Mouse (Mus musculus): Measurements from ENCODE around the gene Pglyrp2. TPM values are rescaled to one million over a fixed set of nuclear protein-coding genes. Genes with fewer than 3 reads are reported as not detected.

Gene Pglyrp2
- total and polyA plus RNA-seq, 2 experiments: 69.5 to 251 TPM

GRCm38 (mm10) chr17:32363821-32364301 lies 60.1 kb downstream of the Pglyrp2 start:
- H3K36me3 ChIP-seq (ENCODE audit: control insufficient read depth, insufficient read depth, low read length): peaks cover 5% of the 10 kb centered on the region
- H3K27me3 ChIP-seq (ENCODE audit: control insufficient read depth, insufficient read depth, low read length): no peaks in the 10 kb centered on the region
- TF ChIP-seq POLR2A (IDR thresholded peaks at IDR 0.05; ENCODE audit: extremely low read depth, insufficient read depth, low read length) (no peak), CTCF (IDR thresholded peaks at IDR 0.05; ENCODE audit: low read depth, low read length) (no peak)
- peak overlapping the region; percentile 40 for H3K27ac ChIP-seq (replicated peaks; ENCODE audit: insufficient read depth, low read depth, low read length)
- WGBS: under 1% methylated on average over 50 of the region's 50 CpGs
- H3K9ac ChIP-seq (ENCODE audit: low read depth, low read length): peak overlapping the region; percentile 89
- H3K4me1 ChIP-seq (ENCODE audit: control insufficient read depth, insufficient read depth, low read length): peaks cover 10% of the 10 kb centered on the region
- peaks cover 13% of the 10 kb centered on the region; the same call in 1 of the 2 replicates for H3K79me2 ChIP-seq (ENCODE audit: control insufficient read depth, insufficient read depth, low read length)
- peak; percentile 34 for DNase-seq (ENCODE audit: extremely low read depth, low read depth, low spot score)
- peak overlapping the region; percentile 85 for H3K4me3 ChIP-seq (ENCODE audit: insufficient read depth, low read depth, low read length)

- 0 out of 2 replicates have a peak overlapping the region, but pooled peaks have one; percentile 40 for H3K9ac ChIP-seq (ENCODE audit: low read depth, low read length)
- no peak for TF ChIP-seq POLR2A (IDR thresholded peaks at IDR 0.05; ENCODE audit: extremely low read depth, insufficient read depth, low read length)
- no peak for TF ChIP-seq CTCF (IDR thresholded peaks at IDR 0.05; ENCODE audit: low read depth, low read length)
- H3K36me3 ChIP-seq (ENCODE audit: control insufficient read depth, insufficient read depth, low read length): peaks cover 10% of the 10 kb centered on the region
- peaks cover 13% of the 10 kb centered on the region; the same call in 1 of the 2 replicates for H3K79me2 ChIP-seq (ENCODE audit: control insufficient read depth, insufficient read depth, low read length)
- H3K4me1 ChIP-seq (ENCODE audit: control insufficient read depth, insufficient read depth, low read length): peaks cover 10% of the 10 kb centered on the region
- H3K27ac ChIP-seq (replicated peaks; ENCODE audit: insufficient read depth, low read depth, low read length): no peak overlapping the region
- no peaks in the 10 kb centered on the region for H3K27me3 ChIP-seq (ENCODE audit: control insufficient read depth, insufficient read depth, low read length)
- DNase-seq (ENCODE audit: extremely low read depth, low read depth, low spot score): no peak
- whole genome bisulfite sequencing: 65% methylated on average over 4 of the region's 4 CpGs
- no peak overlapping the region for H3K4me3 ChIP-seq (ENCODE audit: insufficient read depth, low read depth, low read length)
Observed at GRCm38 (mm10) chr17:32362686-32363085, 61.3 kb downstream of the Pglyrp2 start.

Other genes with a start within 250 kb of the Pglyrp2 start
- gene Ephx3, start 234.6 kb downstream of the Pglyrp2 start, total RNA-seq (2014; rRNA removed): 0.07 and 0.09 TPM in 2 replicates
- 0.21 and 0.22 TPM in 2 replicates for gene Ephx3, start 234.6 kb downstream of the Pglyrp2 start, polyA plus RNA-seq (2012; rRNA removed)
- gene Brd4, start 139.4 kb downstream of the Pglyrp2 start, total RNA-seq (2014; rRNA removed): 10.5 and 18.6 TPM in 2 replicates
- gene Brd4, start 139.4 kb downstream of the Pglyrp2 start, polyA plus RNA-seq (2012; rRNA removed): 18.3 and 18.4 TPM in 2 replicates
- 30.3 and 31.6 TPM in 2 replicates for gene Akap8, start 102.9 kb downstream of the Pglyrp2 start, total RNA-seq (2014; rRNA removed)
- gene Akap8, start 102.9 kb downstream of the Pglyrp2 start, polyA plus RNA-seq (2012; rRNA removed): 29.0 and 47.9 TPM in 2 replicates
- gene Akap8l, start 73.6 kb downstream of the Pglyrp2 start, total RNA-seq (2014; rRNA removed): 25.2 and 26.7 TPM in 2 replicates
- gene Akap8l, start 73.6 kb downstream of the Pglyrp2 start, polyA plus RNA-seq (2012; rRNA removed): 40.5 and 62.0 TPM in 2 replicates
- 1.8 and 2.7 TPM in 2 replicates for gene Wiz, start 34.7 kb downstream of the Pglyrp2 start, total RNA-seq (2014; rRNA removed)
- 10.4 and 14.0 TPM in 2 replicates for gene Wiz, start 34.7 kb downstream of the Pglyrp2 start, polyA plus RNA-seq (2012; rRNA removed)
- 0.81 and 0.83 TPM in 2 replicates for gene Rasal3, start 20.6 kb downstream of the Pglyrp2 start, total RNA-seq (2014; rRNA removed)
- gene Rasal3, start 20.6 kb downstream of the Pglyrp2 start, polyA plus RNA-seq (2012; rRNA removed): 1.2 and 1.6 TPM in 2 replicates
- gene Cyp4f39, start 28.6 kb upstream of the Pglyrp2 start, total RNA-seq (2014; rRNA removed): 0.18 and 0.47 TPM in 2 replicates
- gene Cyp4f39, start 28.6 kb upstream of the Pglyrp2 start, polyA plus RNA-seq (2012; rRNA removed): 0.49 and 0.67 TPM in 2 replicates
- gene Cyp4f17, start 81.9 kb upstream of the Pglyrp2 start, total RNA-seq (2014; rRNA removed): 10.2 and 14.1 TPM in 2 replicates
- 18.7 and 20.1 TPM in 2 replicates for gene Cyp4f17, start 81.9 kb upstream of the Pglyrp2 start, polyA plus RNA-seq (2012; rRNA removed)
- 4.1 and 4.9 TPM in 2 replicates for gene Cyp4f16, start 112.4 kb upstream of the Pglyrp2 start, total RNA-seq (2014; rRNA removed)
- gene Cyp4f16, start 112.4 kb upstream of the Pglyrp2 start, polyA plus RNA-seq (2012; rRNA removed): 3.4 and 5.1 TPM in 2 replicates
- gene Cyp4f37, start 197.1 kb upstream of the Pglyrp2 start, total RNA-seq (2014; rRNA removed): not detected in 2 replicates
- gene Cyp4f37, start 197.1 kb upstream of the Pglyrp2 start, polyA plus RNA-seq (2012; rRNA removed): not detected in 2 replicates
- not detected in 2 replicates for gene Cyp4f40, start 234.7 kb upstream of the Pglyrp2 start, total RNA-seq (2014; rRNA removed)
- gene Cyp4f40, start 234.7 kb upstream of the Pglyrp2 start, polyA plus RNA-seq (2012; rRNA removed): 0.07 TPM in 1 of 2 replicates, not detected in the other